Mouse (Mus musculus): Measurements from ENCODE around the gene Slc35f3. TPM values are rescaled to one million over a fixed set of nuclear protein-coding genes. Genes with fewer than 3 reads are reported as not detected.
A peak's percentile ranks its signal among the peaks of the same experiment; 100 is the strongest.

Slc35f3 gene
- polyA plus RNA-seq, 1 experiment from 2014 or later = not detected

GRCm38 (mm10) chr8:126343427-126343826 lies 45.1 kb downstream of the Slc35f3 start:
- Histone ChIP-seq H3K9ac (replicated peaks) (no peak overlapping the region), H3K4me2 (ENCODE audit: low read depth, low read length) (no peak overlapping the region), H3K4me3 (ENCODE audit: low read depth, low read length) (no peak overlapping the region), H3K4me1 (ENCODE audit: insufficient read depth) (no peaks in the 10 kb centered on the region), H3K36me3 (replicated peaks; ENCODE audit: insufficient read depth, low read length) (no peaks in the 10 kb centered on the region), H3K27me3 (ENCODE audit: insufficient read depth, low read length) (no peaks in the 10 kb centered on the region), H3K9me3 (ENCODE audit: low read length) (no peaks in the 10 kb centered on the region), H3K27ac (ENCODE audit: low read depth) (no peak overlapping the region)
- TF ChIP-seq CTCF (IDR thresholded peaks at IDR 0.05; ENCODE audit: low read depth) (peak; percentile 19; the same call in 1 of the 2 replicates), EP300 (IDR thresholded peaks at IDR 0.05; ENCODE audit: low read depth) (no peak)
- DNase-seq (no peak), ATAC-seq (no peak)
- 83% methylated on average over 5 of the region's 5 CpGs for WGBS (ENCODE audit: insufficient replicate concordance)

DNA sequence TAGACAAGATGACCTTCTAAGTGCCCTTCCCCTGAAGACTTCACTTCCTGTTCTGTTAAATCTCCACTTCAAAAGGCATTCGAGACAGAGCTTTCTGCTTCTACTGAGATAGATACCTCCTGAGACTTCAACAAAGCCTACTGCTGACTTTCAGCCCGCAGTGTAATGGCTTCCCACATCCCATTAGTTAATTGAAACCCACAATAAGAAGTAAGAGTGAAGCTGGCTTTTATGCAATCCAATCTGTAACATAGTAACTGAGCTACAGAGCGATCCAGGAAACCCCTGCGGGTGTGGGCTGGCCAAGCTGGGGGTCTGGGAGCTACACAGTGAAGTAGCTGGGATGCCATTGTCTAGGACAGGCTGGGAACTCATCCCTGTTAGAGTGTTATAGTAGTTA lies 46.7 kb downstream of the Slc35f3 start:
- no peak for ATAC-seq
- no peaks in the 10 kb centered on the region for H3K9me3 ChIP-seq (ENCODE audit: low read length)
- 52% methylated on average over 4 of the region's 4 CpGs for WGBS (ENCODE audit: insufficient replicate concordance)
- TF ChIP-seq EP300 (IDR thresholded peaks at IDR 0.05; ENCODE audit: low read depth) (no peak), CTCF (IDR thresholded peaks at IDR 0.05; ENCODE audit: low read depth) (no peak)
- no peaks in the 10 kb centered on the region for H3K36me3 ChIP-seq (replicated peaks; ENCODE audit: insufficient read depth, low read length)
- H3K4me1 ChIP-seq (ENCODE audit: insufficient read depth) = no peaks in the 10 kb centered on the region
- no peak overlapping the region for H3K4me2 ChIP-seq (ENCODE audit: low read depth, low read length)
- H3K27ac ChIP-seq (ENCODE audit: low read depth) = no peak overlapping the region
- no peaks in the 10 kb centered on the region for H3K27me3 ChIP-seq (ENCODE audit: insufficient read depth, low read length)
- no peak overlapping the region for H3K9ac ChIP-seq (replicated peaks)
- DNase-seq = no peak
- no peak overlapping the region for H3K4me3 ChIP-seq (ENCODE audit: low read depth, low read length)

DNA sequence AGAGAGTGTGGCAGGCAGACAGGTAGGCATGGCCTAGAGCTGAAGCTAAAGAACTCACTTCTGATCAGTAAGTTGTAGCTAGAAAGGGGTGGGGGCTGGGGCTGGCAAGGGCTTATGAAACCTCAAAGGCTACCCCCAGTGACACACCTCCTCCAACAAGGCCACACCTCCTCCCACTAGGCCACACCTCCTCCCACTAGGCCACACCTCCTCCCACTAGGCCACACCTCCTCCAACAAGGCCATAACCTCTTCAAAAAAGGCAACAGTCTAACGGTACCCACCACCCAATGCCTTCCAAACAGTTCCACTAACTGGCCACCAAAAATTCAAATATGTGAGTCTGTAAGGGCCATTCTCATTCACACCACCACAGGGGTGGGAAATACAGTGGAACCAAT lies 54.9 kb downstream of the Slc35f3 start:
- H3K27ac ChIP-seq (ENCODE audit: low read depth) = no peak overlapping the region
- no peaks in the 10 kb centered on the region for H3K9me3 ChIP-seq (ENCODE audit: low read length)
- no peak overlapping the region for H3K4me2 ChIP-seq (ENCODE audit: low read depth, low read length)
- ATAC-seq (no peak), DNase-seq (no peak)
- 71% methylated on average over 1 of the region's 1 CpGs for WGBS (ENCODE audit: insufficient replicate concordance)
- H3K9ac ChIP-seq (replicated peaks) = no peak overlapping the region
- H3K27me3 ChIP-seq (ENCODE audit: insufficient read depth, low read length) = no peaks in the 10 kb centered on the region
- no peaks in the 10 kb centered on the region for H3K4me1 ChIP-seq (ENCODE audit: insufficient read depth)
- H3K4me3 ChIP-seq (ENCODE audit: low read depth, low read length) = no peak overlapping the region
- TF ChIP-seq CTCF (IDR thresholded peaks at IDR 0.05; ENCODE audit: low read depth) (no peak), EP300 (IDR thresholded peaks at IDR 0.05; ENCODE audit: low read depth) (no peak)
- no peaks in the 10 kb centered on the region for H3K36me3 ChIP-seq (replicated peaks; ENCODE audit: insufficient read depth, low read length)

GRCm38 (mm10) chr8:126357946-126358345 lies 59.6 kb downstream of the Slc35f3 start:
- Histone ChIP-seq H3K27ac (ENCODE audit: low read depth) (no peak overlapping the region), H3K4me2 (ENCODE audit: low read depth, low read length) (no peak overlapping the region), H3K9me3 (ENCODE audit: low read length) (no peaks in the 10 kb centered on the region), H3K36me3 (replicated peaks; ENCODE audit: insufficient read depth, low read length) (no peaks in the 10 kb centered on the region), H3K4me1 (ENCODE audit: insufficient read depth) (peaks cover 11% of the 10 kb centered on the region), H3K4me3 (ENCODE audit: low read depth, low read length) (no peak overlapping the region), H3K9ac (replicated peaks) (no peak overlapping the region), H3K27me3 (ENCODE audit: insufficient read depth, low read length) (no peaks in the 10 kb centered on the region)
- DNase-seq = no peak
- TF ChIP-seq EP300 (IDR thresholded peaks at IDR 0.05; ENCODE audit: low read depth) (no peak), CTCF (IDR thresholded peaks at IDR 0.05; ENCODE audit: low read depth) (no peak)
- no peak for ATAC-seq
- WGBS (ENCODE audit: insufficient replicate concordance) = 37% methylated on average over 3 of the region's 3 CpGs

DNA sequence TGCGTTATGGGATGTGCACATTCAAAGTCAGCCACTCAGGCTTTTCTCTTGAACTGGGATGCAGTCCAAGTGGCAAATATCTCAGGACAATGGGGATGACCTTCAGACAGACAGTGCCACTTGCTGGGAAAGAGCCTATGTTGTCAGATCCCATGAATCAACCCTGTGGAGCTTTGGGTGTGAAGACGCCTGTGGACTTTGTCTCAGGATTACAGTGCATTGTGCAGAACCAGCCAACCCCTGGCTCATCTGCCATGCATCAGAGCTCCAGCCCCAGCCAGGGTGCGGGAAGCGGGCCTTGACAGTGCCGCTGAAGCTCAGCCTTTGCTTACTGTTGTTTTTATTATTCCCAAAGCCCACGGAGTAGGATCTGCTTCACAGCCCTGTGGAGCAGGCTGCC lies 60.9 kb downstream of the Slc35f3 start:
- no peaks in the 10 kb centered on the region for H3K36me3 ChIP-seq (replicated peaks; ENCODE audit: insufficient read depth, low read length)
- TF ChIP-seq EP300 (IDR thresholded peaks at IDR 0.05; ENCODE audit: low read depth) = no peak
- no peak for TF ChIP-seq CTCF (IDR thresholded peaks at IDR 0.05; ENCODE audit: low read depth)
- H3K4me3 ChIP-seq (ENCODE audit: low read depth, low read length) = no peak overlapping the region
- H3K27ac ChIP-seq (ENCODE audit: low read depth) = no peak overlapping the region
- H3K4me1 ChIP-seq (ENCODE audit: insufficient read depth) = peaks cover 11% of the 10 kb centered on the region
- DNase-seq (no peak), ATAC-seq (peak; percentile 44; the same call in 1 of the 2 replicates)
- H3K4me2 ChIP-seq (ENCODE audit: low read depth, low read length) = no peak overlapping the region
- H3K27me3 ChIP-seq (ENCODE audit: insufficient read depth, low read length) = no peaks in the 10 kb centered on the region
- H3K9me3 ChIP-seq (ENCODE audit: low read length) = no peaks in the 10 kb centered on the region
- no peak overlapping the region for H3K9ac ChIP-seq (replicated peaks)
- WGBS (ENCODE audit: insufficient replicate concordance) = 70% methylated on average over 6 of the region's 6 CpGs

GRCm38 (mm10) chr8:126360106-126360505 lies 61.7 kb downstream of the Slc35f3 start:
- ATAC-seq (no peak), DNase-seq (no peak)
- H3K27ac ChIP-seq (ENCODE audit: low read depth) = peak overlapping the region; percentile 66
- 52% methylated on average over 11 of the region's 11 CpGs for WGBS (ENCODE audit: insufficient replicate concordance)
- no peaks in the 10 kb centered on the region for H3K9me3 ChIP-seq (ENCODE audit: low read length)
- peaks cover 11% of the 10 kb centered on the region for H3K4me1 ChIP-seq (ENCODE audit: insufficient read depth)
- no peak overlapping the region for H3K9ac ChIP-seq (replicated peaks)
- H3K4me2 ChIP-seq (ENCODE audit: low read depth, low read length) = no peak overlapping the region
- no peak for TF ChIP-seq EP300 (IDR thresholded peaks at IDR 0.05; ENCODE audit: low read depth)
- TF ChIP-seq CTCF (IDR thresholded peaks at IDR 0.05; ENCODE audit: low read depth) = no peak
- no peaks in the 10 kb centered on the region for H3K27me3 ChIP-seq (ENCODE audit: insufficient read depth, low read length)
- H3K4me3 ChIP-seq (ENCODE audit: low read depth, low read length) = no peak overlapping the region
- H3K36me3 ChIP-seq (replicated peaks; ENCODE audit: insufficient read depth, low read length) = no peaks in the 10 kb centered on the region

GRCm38 (mm10) chr8:126360701-126361100 lies 62.3 kb downstream of the Slc35f3 start:
- Histone ChIP-seq H3K9ac (replicated peaks) (no peak overlapping the region), H3K9me3 (ENCODE audit: low read length) (no peaks in the 10 kb centered on the region), H3K36me3 (replicated peaks; ENCODE audit: insufficient read depth, low read length) (no peaks in the 10 kb centered on the region), H3K27ac (ENCODE audit: low read depth) (peak overlapping the region; percentile 66), H3K4me1 (ENCODE audit: insufficient read depth) (peaks cover 11% of the 10 kb centered on the region), H3K4me3 (ENCODE audit: low read depth, low read length) (no peak overlapping the region), H3K4me2 (ENCODE audit: low read depth, low read length) (no peak overlapping the region), H3K27me3 (ENCODE audit: insufficient read depth, low read length) (no peaks in the 10 kb centered on the region)
- TF ChIP-seq CTCF (IDR thresholded peaks at IDR 0.05; ENCODE audit: low read depth) = no peak
- TF ChIP-seq EP300 (IDR thresholded peaks at IDR 0.05; ENCODE audit: low read depth) = 0 out of 2 replicates have a peak, but pooled peaks have one; percentile 21
- ATAC-seq = peak; percentile 94
- peak; percentile 36 for DNase-seq
- 49% methylated on average over 5 of the region's 5 CpGs for WGBS (ENCODE audit: insufficient replicate concordance)
